Mouse (Mus musculus): ENCODE measurements at regions not wholly inside any gene's neighbourhood (a gene's known extent, or its start where the extent isn't known, plus 50 kb on each side); places are given as distances from the start of the nearest gene placed in this dataset.

GRCm38 (mm10) chr15:5847413-5848100 is 452.0 kb upstream of the Dab2 start:
- no peak overlapping the region for H3K27ac ChIP-seq (ENCODE audit: insufficient read depth, low read length)
- TF ChIP-seq POLR2A (IDR thresholded peaks at IDR 0.05; ENCODE audit: insufficient read depth, low read length) (no peak), CTCF (IDR thresholded peaks at IDR 0.05; ENCODE audit: low read depth, low read length) (no peak), EP300 (IDR thresholded peaks at IDR 0.05; ENCODE audit: insufficient read depth, low read depth, low read length) (no peak)
- H3K4me1 ChIP-seq (ENCODE audit: control insufficient read depth, insufficient read depth, low read length) = no peaks in the 10 kb centered on the region
- no peaks in the 10 kb centered on the region for H3K9me3 ChIP-seq (replicated peaks; ENCODE audit: control insufficient read depth, insufficient read depth, low read length, poor library complexity, severe bottlenecking)
- H3K27me3 ChIP-seq (ENCODE audit: control insufficient read depth, insufficient read depth, low read length, poor library complexity, severe bottlenecking) = no peaks in the 10 kb centered on the region
- no peak overlapping the region for H3K9ac ChIP-seq (ENCODE audit: low read depth, poor library complexity, severe bottlenecking)
- no peak overlapping the region for H3K4me3 ChIP-seq (ENCODE audit: low read depth, low read length)
- no peaks in the 10 kb centered on the region for H3K36me3 ChIP-seq (ENCODE audit: control insufficient read depth, insufficient read depth, low read length, poor library complexity, severe bottlenecking)

DNA sequence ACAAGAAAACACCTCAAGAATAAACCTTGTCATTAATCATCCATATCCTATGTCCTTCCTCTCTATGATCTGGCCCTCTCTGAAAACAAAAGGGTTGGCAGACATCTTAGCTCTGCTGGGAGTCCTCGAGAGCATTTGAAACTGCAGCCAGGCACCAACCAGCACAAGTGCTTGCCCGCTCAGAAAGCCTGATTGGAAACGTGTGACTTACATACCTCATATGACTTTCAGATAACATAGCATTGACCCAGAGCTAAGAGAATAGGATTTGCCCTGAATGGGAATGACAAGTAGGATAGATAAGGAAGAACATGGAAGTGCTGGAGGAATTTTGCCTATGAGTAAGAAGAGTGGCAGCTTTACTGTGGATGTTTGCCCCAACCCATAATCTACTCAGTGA is 447.1 kb upstream of the Dab2 start:
- Histone ChIP-seq H3K27ac (ENCODE audit: insufficient read depth, low read length) (no peak overlapping the region), H3K4me1 (ENCODE audit: control insufficient read depth, insufficient read depth, low read length) (no peaks in the 10 kb centered on the region), H3K9me3 (replicated peaks; ENCODE audit: control insufficient read depth, insufficient read depth, low read length, poor library complexity, severe bottlenecking) (no peaks in the 10 kb centered on the region), H3K4me3 (ENCODE audit: low read depth, low read length) (no peak overlapping the region), H3K27me3 (ENCODE audit: control insufficient read depth, insufficient read depth, low read length, poor library complexity, severe bottlenecking) (no peaks in the 10 kb centered on the region), H3K36me3 (ENCODE audit: control insufficient read depth, insufficient read depth, low read length, poor library complexity, severe bottlenecking) (no peaks in the 10 kb centered on the region), H3K9ac (ENCODE audit: low read depth, poor library complexity, severe bottlenecking) (no peak overlapping the region)
- TF ChIP-seq CTCF (IDR thresholded peaks at IDR 0.05; ENCODE audit: low read depth, low read length) (no peak), EP300 (IDR thresholded peaks at IDR 0.05; ENCODE audit: insufficient read depth, low read depth, low read length) (no peak), POLR2A (IDR thresholded peaks at IDR 0.05; ENCODE audit: insufficient read depth, low read length) (no peak)

DNA sequence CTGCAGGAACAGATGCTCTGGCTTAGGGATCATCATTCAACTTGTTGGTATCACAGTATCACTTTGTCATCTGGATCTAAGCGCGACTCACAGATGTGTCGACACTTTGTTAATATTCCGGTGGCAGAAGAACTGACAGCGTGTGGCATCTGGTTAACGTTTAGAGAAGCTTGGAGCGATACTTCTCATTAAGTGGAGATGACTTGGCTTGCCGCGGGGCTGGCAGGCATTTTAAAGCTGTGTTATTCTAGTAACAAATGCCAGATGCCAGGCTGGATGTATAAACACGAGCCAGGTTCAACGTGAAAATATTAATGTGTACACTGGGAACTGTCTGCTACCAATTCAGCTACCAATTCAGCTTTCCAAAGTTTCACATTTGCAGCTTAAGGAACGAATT is 430.3 kb upstream of the Dab2 start:
- Histone ChIP-seq H3K27me3 (ENCODE audit: control insufficient read depth, insufficient read depth, low read length, poor library complexity, severe bottlenecking) (no peaks in the 10 kb centered on the region), H3K4me1 (ENCODE audit: control insufficient read depth, insufficient read depth, low read length) (no peaks in the 10 kb centered on the region), H3K27ac (ENCODE audit: insufficient read depth, low read length) (no peak overlapping the region), H3K9me3 (replicated peaks; ENCODE audit: control insufficient read depth, insufficient read depth, low read length, poor library complexity, severe bottlenecking) (no peaks in the 10 kb centered on the region), H3K4me3 (ENCODE audit: low read depth, low read length) (no peak overlapping the region), H3K36me3 (ENCODE audit: control insufficient read depth, insufficient read depth, low read length, poor library complexity, severe bottlenecking) (no peaks in the 10 kb centered on the region), H3K9ac (ENCODE audit: low read depth, poor library complexity, severe bottlenecking) (no peak overlapping the region)
- TF ChIP-seq CTCF (IDR thresholded peaks at IDR 0.05; ENCODE audit: low read depth, low read length) = no peak
- TF ChIP-seq POLR2A (IDR thresholded peaks at IDR 0.05; ENCODE audit: insufficient read depth, low read length) = no peak
- no peak for TF ChIP-seq EP300 (IDR thresholded peaks at IDR 0.05; ENCODE audit: insufficient read depth, low read depth, low read length)

DNA sequence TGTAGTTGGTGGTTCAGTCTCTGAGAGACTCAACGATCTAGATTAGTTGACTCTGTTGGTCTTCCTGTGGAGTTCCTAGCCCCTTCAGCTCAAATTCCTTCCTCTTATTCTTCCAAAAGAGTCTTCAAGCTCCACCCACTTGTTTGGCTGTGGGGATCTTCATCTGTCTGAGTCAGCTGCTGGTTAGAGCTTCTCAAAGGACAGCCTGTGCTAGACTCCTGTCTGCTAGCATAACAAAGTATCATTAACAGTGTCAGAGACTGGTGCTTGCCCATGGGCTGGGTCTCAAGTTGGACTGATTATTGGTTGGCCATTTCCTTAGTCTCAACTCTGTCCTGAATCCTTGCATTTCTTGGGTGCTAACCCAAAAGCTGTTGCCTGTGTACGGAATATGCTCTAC is 429.7 kb upstream of the Dab2 start:
- TF ChIP-seq EP300 (IDR thresholded peaks at IDR 0.05; ENCODE audit: insufficient read depth, low read depth, low read length) = no peak
- TF ChIP-seq CTCF (IDR thresholded peaks at IDR 0.05; ENCODE audit: low read depth, low read length) = no peak
- no peak for TF ChIP-seq POLR2A (IDR thresholded peaks at IDR 0.05; ENCODE audit: insufficient read depth, low read length)

DNA sequence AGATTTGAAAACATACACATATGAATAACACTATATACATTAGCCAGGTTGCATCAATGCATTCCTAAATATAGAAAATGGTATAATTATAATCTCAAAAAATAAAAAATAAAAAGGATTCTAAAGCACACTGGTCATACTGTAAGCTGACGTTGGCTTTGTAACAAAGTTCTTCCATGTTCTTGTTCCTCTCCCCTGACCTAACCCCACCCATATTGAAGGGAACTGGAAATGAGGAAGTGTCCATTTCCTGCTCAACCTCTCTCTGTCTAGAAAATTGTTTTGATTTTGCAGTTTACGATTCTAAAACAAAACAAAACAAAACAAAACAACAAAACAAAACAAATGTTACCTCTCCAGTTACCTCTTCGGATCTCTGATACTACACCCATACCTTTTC is 427.5 kb upstream of the Dab2 start:
- no peaks in the 10 kb centered on the region for H3K9me3 ChIP-seq (replicated peaks; ENCODE audit: control insufficient read depth, insufficient read depth, low read length, poor library complexity, severe bottlenecking)
- H3K36me3 ChIP-seq (ENCODE audit: control insufficient read depth, insufficient read depth, low read length, poor library complexity, severe bottlenecking) = no peaks in the 10 kb centered on the region
- no peak overlapping the region for H3K9ac ChIP-seq (ENCODE audit: low read depth, poor library complexity, severe bottlenecking)
- no peaks in the 10 kb centered on the region for H3K27me3 ChIP-seq (ENCODE audit: control insufficient read depth, insufficient read depth, low read length, poor library complexity, severe bottlenecking)
- no peaks in the 10 kb centered on the region for H3K4me1 ChIP-seq (ENCODE audit: control insufficient read depth, insufficient read depth, low read length)
- TF ChIP-seq POLR2A (IDR thresholded peaks at IDR 0.05; ENCODE audit: insufficient read depth, low read length) (no peak), EP300 (IDR thresholded peaks at IDR 0.05; ENCODE audit: insufficient read depth, low read depth, low read length) (no peak), CTCF (IDR thresholded peaks at IDR 0.05; ENCODE audit: low read depth, low read length) (no peak)
- H3K27ac ChIP-seq (ENCODE audit: insufficient read depth, low read length) = no peak overlapping the region
- no peak overlapping the region for H3K4me3 ChIP-seq (ENCODE audit: low read depth, low read length)

More for the DNA sequence above, 429.7 kb upstream of the Dab2 start:
- H3K36me3 ChIP-seq (ENCODE audit: control insufficient read depth, insufficient read depth, low read length, poor library complexity, severe bottlenecking) = no peaks in the 10 kb centered on the region
- H3K27me3 ChIP-seq (ENCODE audit: control insufficient read depth, insufficient read depth, low read length, poor library complexity, severe bottlenecking) = no peaks in the 10 kb centered on the region
- no peaks in the 10 kb centered on the region for H3K9me3 ChIP-seq (replicated peaks; ENCODE audit: control insufficient read depth, insufficient read depth, low read length, poor library complexity, severe bottlenecking)
- no peak overlapping the region for H3K27ac ChIP-seq (ENCODE audit: insufficient read depth, low read length)
- H3K4me3 ChIP-seq (ENCODE audit: low read depth, low read length) = no peak overlapping the region
- no peak overlapping the region for H3K9ac ChIP-seq (ENCODE audit: low read depth, poor library complexity, severe bottlenecking)
- H3K4me1 ChIP-seq (ENCODE audit: control insufficient read depth, insufficient read depth, low read length) = no peaks in the 10 kb centered on the region

DNA sequence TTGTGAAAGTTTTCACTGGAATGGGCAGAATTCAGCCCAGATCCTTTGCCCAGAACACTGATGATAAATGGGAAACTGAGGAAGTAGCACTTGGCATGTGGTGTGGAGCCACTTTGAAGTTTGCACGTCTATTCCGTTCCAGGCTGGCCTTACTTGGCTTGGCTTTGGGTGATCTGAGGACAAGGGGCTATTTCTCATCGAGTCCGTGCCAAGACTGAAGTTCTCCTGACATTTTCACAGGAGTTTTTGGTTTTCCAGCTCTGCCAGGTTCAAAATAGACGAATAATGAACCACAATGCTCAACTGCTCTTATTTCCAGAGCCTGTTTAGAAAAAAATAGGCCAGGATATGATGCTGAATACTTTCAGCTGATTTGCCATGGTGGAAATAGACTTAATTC is 421.8 kb upstream of the Dab2 start:
- no peaks in the 10 kb centered on the region for H3K4me1 ChIP-seq (ENCODE audit: control insufficient read depth, insufficient read depth, low read length)
- no peak for TF ChIP-seq CTCF (IDR thresholded peaks at IDR 0.05; ENCODE audit: low read depth, low read length)
- no peak for TF ChIP-seq POLR2A (IDR thresholded peaks at IDR 0.05; ENCODE audit: insufficient read depth, low read length)
- TF ChIP-seq EP300 (IDR thresholded peaks at IDR 0.05; ENCODE audit: insufficient read depth, low read depth, low read length) = no peak
- H3K36me3 ChIP-seq (ENCODE audit: control insufficient read depth, insufficient read depth, low read length, poor library complexity, severe bottlenecking) = no peaks in the 10 kb centered on the region
- no peak overlapping the region for H3K27ac ChIP-seq (ENCODE audit: insufficient read depth, low read length)
- H3K9me3 ChIP-seq (replicated peaks; ENCODE audit: control insufficient read depth, insufficient read depth, low read length, poor library complexity, severe bottlenecking) = no peaks in the 10 kb centered on the region
- H3K27me3 ChIP-seq (ENCODE audit: control insufficient read depth, insufficient read depth, low read length, poor library complexity, severe bottlenecking) = no peaks in the 10 kb centered on the region
- H3K9ac ChIP-seq (ENCODE audit: low read depth, poor library complexity, severe bottlenecking) = no peak overlapping the region
- no peak overlapping the region for H3K4me3 ChIP-seq (ENCODE audit: low read depth, low read length)
